Mouse (Mus musculus): Measurements from ENCODE around the gene Diaph3. TPM values are rescaled to one million over a fixed set of nuclear protein-coding genes. Genes with fewer than 3 reads are reported as not detected.

Gene Diaph3
- polyA plus RNA-seq, 1 experiment from 2014 or later = 14.5 TPM

- DNase-seq (ENCODE audit: low spot score) = no peak
Observed at GRCm38 (mm10) chr14:86656262-86656661, 484.8 kb downstream of the Diaph3 start.

- DNase-seq (ENCODE audit: low spot score) = no peak
Observed at GRCm38 (mm10) chr14:86646499-86647120, 494.4 kb downstream of the Diaph3 start.

- no peak for DNase-seq (ENCODE audit: low spot score)
Observed at GRCm38 (mm10) chr14:86642831-86643241, 498.2 kb downstream of the Diaph3 start.

GRCm38 (mm10) chr14:86641839-86642238, 499.2 kb downstream of the Diaph3 start:
- DNase-seq (ENCODE audit: low spot score) = no peak

GRCm38 (mm10) chr14:86640086-86640485, 500.9 kb downstream of the Diaph3 start:
- DNase-seq (ENCODE audit: low spot score) = no peak

GRCm38 (mm10) chr14:86635594-86636140, 505.4 kb downstream of the Diaph3 start:
- no peak for DNase-seq (ENCODE audit: low spot score)

GRCm38 (mm10) chr14:86635052-86635451, 506.0 kb downstream of the Diaph3 start:
- no peak for DNase-seq (ENCODE audit: low spot score)

GRCm38 (mm10) chr14:86633799-86634198, 507.2 kb downstream of the Diaph3 start:
- DNase-seq (ENCODE audit: low spot score) = no peak

GRCm38 (mm10) chr14:86624816-86625425, 516.1 kb downstream of the Diaph3 start:
- DNase-seq (ENCODE audit: low spot score) = no peak

GRCm38 (mm10) chr14:86619637-86620036, 521.4 kb downstream of the Diaph3 start:
- no peak for DNase-seq (ENCODE audit: low spot score)

Small RNA genes within 50 kb of the gene (microRNA-seq; reads per million reads assigned to microRNA genes)
- not detected for gene Gm23438 (ENCODE audit: borderline number of aligned reads)

Data from thymus, postnatal 0 days (tissue).